Mouse (Mus musculus) neural tube, embryonic 14.5 days (tissue): ENCODE data around the gene Eya2. TPM values are rescaled to one million over a fixed set of nuclear protein-coding genes. Genes with fewer than 3 reads are reported as not detected.

Experiments used
- ATAC-seq: fragments of 200-750 bp; cut with Nextera tagmentation; 2 replicates; pipeline ENCODE4 v1.8.0; 2017; ENCODE audit warnings: low read depth, mild to moderate bottlenecking, moderate TSS enrichment, moderate library complexity
- H3K27ac ChIP-seq: fragments of 300-500 bp; sonication (generic); 2 replicates; pipeline ENCODE4 v1.5.1; 2014; ENCODE audit warnings: low read depth, mild to moderate bottlenecking, control low read depth, low read length, moderate library complexity, mixed read lengths
- H3K27me3 ChIP-seq: fragments of 300-500 bp; sonication (generic); 2 replicates; pipeline ENCODE4 v1.6.1; 2014; ENCODE audit warnings: low read length; ENCODE audit not compliant: control insufficient read depth, insufficient read depth
- H3K36me3 ChIP-seq: fragments of 300-500 bp; sonication (generic); 2 replicates; pipeline ENCODE4 v1.6.1; 2014; ENCODE audit warnings: low read length, mixed read lengths; ENCODE audit not compliant: control insufficient read depth, insufficient read depth
- H3K4me1 ChIP-seq: fragments of 300-500 bp; sonication (generic); 2 replicates; pipeline ENCODE4 v1.6.1; 2014; ENCODE audit warnings: low read length; ENCODE audit not compliant: control insufficient read depth, insufficient read depth
- H3K4me2 ChIP-seq: fragments of 300-500 bp; sonication (generic); 2 replicates; pipeline ENCODE4 v1.6.1; 2014; ENCODE audit warnings: mild to moderate bottlenecking, low read depth, low read length, control low read depth
- H3K4me3 ChIP-seq: fragments of 300-500 bp; sonication (generic); 2 replicates; pipeline ENCODE4 v1.5.1; 2014; ENCODE audit warnings: low read depth, low read length, control low read depth, mixed read lengths
- H3K9ac ChIP-seq: fragments of 300-500 bp; sonication (generic); replicated peaks from 2 replicates; pipeline ENCODE4 v1.6.1; 2014; ENCODE audit warnings: low read depth, mild to moderate bottlenecking, control low read depth, low read length, mixed read lengths
- H3K9me3 ChIP-seq: fragments of 300-500 bp; sonication (generic); 2 replicates; pipeline ENCODE4 v1.6.1; 2016; ENCODE audit warnings: low read length; ENCODE audit not compliant: control insufficient read depth
- WGBS: fragments of 180-500 bp; shearing (Covaris S2); extraction: QIAGEN DNeasy Blood & Tissue Kit; methylation state at CpG from one replicate; pipeline ENCODE4 v1.1.7; 2014; 5-methylcytosine and 5-hydroxymethylcytosine counted together
- polyA plus RNA-seq: library from polyadenylated mRNA; unstranded; fragments of >200 nt; fragmentation: Nextera tagmentation; extraction: Ambion mirVana; gene quantifications from 2 replicates; pipeline ENCODE4 v1.2.1, GENCODE M21; 2014

Eya2 gene
- polyA plus RNA-seq, 1 experiment from 2014 or later, result 4.7 TPM

GRCm38 (mm10) chr2:165757799-165758198 is 163.0 kb downstream of the Eya2 start:
- Histone ChIP-seq H3K4me2 (peak overlapping the region; percentile 3; the same call in 1 of the 2 replicates), H3K27ac (peak overlapping the region; percentile 40; the same call in 1 of the 2 replicates), H3K27me3 (no peaks in the 10 kb centered on the region), H3K9ac (0 out of 2 replicates have a peak overlapping the region, but pooled peaks have one; percentile 42), H3K4me1 (peaks cover 7% of the 10 kb centered on the region; the same call in 1 of the 2 replicates), H3K4me3 (no peak overlapping the region), H3K9me3 (no peaks in the 10 kb centered on the region), H3K36me3 (no peaks in the 10 kb centered on the region)
- ATAC-seq, result peak; percentile 50
- WGBS, result 28% methylated on average over 15 of the region's 15 CpGs

GRCm38 (mm10) chr2:165758534-165758933 is 163.7 kb downstream of the Eya2 start:
- 7% methylated on average over 5 of the region's 5 CpGs for WGBS
- peak; percentile 32; the same call in 1 of the 2 replicates for ATAC-seq
- Histone ChIP-seq H3K4me1 (peaks cover 7% of the 10 kb centered on the region; the same call in 1 of the 2 replicates), H3K27me3 (no peaks in the 10 kb centered on the region), H3K9me3 (no peaks in the 10 kb centered on the region), H3K4me3 (no peak overlapping the region), H3K4me2 (no peak overlapping the region), H3K27ac (peak overlapping the region; percentile 7; the same call in 1 of the 2 replicates), H3K36me3 (no peaks in the 10 kb centered on the region), H3K9ac (no peak overlapping the region)

GRCm38 (mm10) chr2:165759421-165759985 is 164.7 kb downstream of the Eya2 start:
- WGBS, result 72% methylated on average over 13 of the region's 13 CpGs
- H3K4me1 ChIP-seq, result peaks cover 7% of the 10 kb centered on the region; the same call in 1 of the 2 replicates
- no peak overlapping the region for H3K4me2 ChIP-seq
- no peaks in the 10 kb centered on the region for H3K27me3 ChIP-seq
- no peak overlapping the region for H3K4me3 ChIP-seq
- no peaks in the 10 kb centered on the region for H3K36me3 ChIP-seq
- ATAC-seq, result no peak
- H3K9ac ChIP-seq, result no peak overlapping the region
- H3K27ac ChIP-seq, result no peak overlapping the region
- no peaks in the 10 kb centered on the region for H3K9me3 ChIP-seq

- Histone ChIP-seq H3K9me3 (no peaks in the 10 kb centered on the region), H3K27ac (peak overlapping the region; percentile 1; the same call in 1 of the 2 replicates)
These were observed 174.1 kb downstream of the Eya2 start for GRCm38 (mm10) chr2:165768805-165769358.

GRCm38 (mm10) chr2:165769375-165769948 is 174.6 kb downstream of the Eya2 start:
- H3K9ac ChIP-seq, result no peak overlapping the region
- ATAC-seq, result peak; percentile 50
- H3K9me3 ChIP-seq, result no peaks in the 10 kb centered on the region
- no peak overlapping the region for H3K4me3 ChIP-seq
- peak overlapping the region; percentile 49; the same call in 1 of the 2 replicates for H3K27ac ChIP-seq
- no peaks in the 10 kb centered on the region; the same call in 1 of the 2 replicates for H3K36me3 ChIP-seq
- 26% methylated on average over 9 of the region's 10 CpGs for WGBS
- H3K4me2 ChIP-seq, result no peak overlapping the region
- H3K4me1 ChIP-seq, result peaks cover 4% of the 10 kb centered on the region; the same call in 1 of the 2 replicates
- H3K27me3 ChIP-seq, result no peaks in the 10 kb centered on the region

More at GRCm38 (mm10) chr2:165768805-165769358, 174.1 kb downstream of the Eya2 start:
- H3K4me3 ChIP-seq, result no peak overlapping the region
- no peak overlapping the region for H3K4me2 ChIP-seq
- peaks cover 4% of the 10 kb centered on the region; the same call in 1 of the 2 replicates for H3K4me1 ChIP-seq
- no peaks in the 10 kb centered on the region for H3K27me3 ChIP-seq
- no peak overlapping the region for H3K9ac ChIP-seq
- WGBS, result 42% methylated on average over 10 of the region's 11 CpGs
- no peaks in the 10 kb centered on the region; the same call in 1 of the 2 replicates for H3K36me3 ChIP-seq
- ATAC-seq, result no peak; the same call in 1 of the 2 replicates

GRCm38 (mm10) chr2:165778927-165779326 is 184.1 kb downstream of the Eya2 start:
- Histone ChIP-seq H3K4me3 (no peak overlapping the region), H3K36me3 (peaks cover 7% of the 10 kb centered on the region), H3K27me3 (no peaks in the 10 kb centered on the region), H3K4me1 (peaks cover 5% of the 10 kb centered on the region; the same call in 1 of the 2 replicates), H3K9me3 (no peaks in the 10 kb centered on the region), H3K4me2 (no peak overlapping the region), H3K9ac (0 out of 2 replicates have a peak overlapping the region, but pooled peaks have one; percentile 12), H3K27ac (peak overlapping the region; percentile 64)
- WGBS, result 18% methylated on average over 6 of the region's 6 CpGs
- ATAC-seq, result peak; percentile 78

GRCm38 (mm10) chr2:165782324-165782723 is 187.5 kb downstream of the Eya2 start:
- WGBS, result 38% methylated on average over 5 of the region's 5 CpGs
- H3K36me3 ChIP-seq, result peaks cover 16% of the 10 kb centered on the region
- H3K9me3 ChIP-seq, result no peaks in the 10 kb centered on the region
- H3K27ac ChIP-seq, result no peak overlapping the region
- H3K4me2 ChIP-seq, result no peak overlapping the region
- peaks cover 5% of the 10 kb centered on the region; the same call in 1 of the 2 replicates for H3K4me1 ChIP-seq
- no peaks in the 10 kb centered on the region for H3K27me3 ChIP-seq
- 0 out of 2 replicates have a peak, but pooled peaks have one; percentile 16 for ATAC-seq
- no peak overlapping the region for H3K4me3 ChIP-seq
- H3K9ac ChIP-seq, result no peak overlapping the region

- Histone ChIP-seq H3K27ac (no peak overlapping the region), H3K36me3 (peaks cover 36% of the 10 kb centered on the region), H3K9me3 (no peaks in the 10 kb centered on the region), H3K27me3 (no peaks in the 10 kb centered on the region), H3K4me2 (no peak overlapping the region), H3K4me1 (0 out of 2 replicates have a peak, but pooled peaks cover 4% of the 10 kb centered on the region), H3K9ac (no peak overlapping the region), H3K4me3 (no peak overlapping the region)
- WGBS, result 91% methylated on average over 20 of the region's 20 CpGs
- ATAC-seq, result no peak
These were observed 190.6 kb downstream of the Eya2 start for GRCm38 (mm10) chr2:165785312-165786036.
